Comparison of ENCODE assay signal across 10 mouse cellular contexts in genomic region chr13:58117318-58118017, GRCm38 (mm10). TPM values are rescaled to one million over a fixed set of nuclear protein-coding genes. Genes with fewer than 3 reads are reported as not detected.
DNase-seq lines count a peak whose midpoint lies in the region; ATAC-seq lines count a peak whose summit lies in the region.
"Had no signal": no experiment of that assay in that cellular context is flagged by ENCODE, and none has a peak within 500 bp of the region (broad histone marks: within the 10 kb centered on the region; RNA-seq: fewer than 3 reads in every experiment).

No protein-coding gene starts in this region.

- no peak overlapping the region for H3K27ac ChIP-seq in kidney, embryonic 16.5 days (ENCODE audit: low read length)
- H3K27ac ChIP-seq in embryonic facial prominence, embryonic 10.5 days (replicated peaks), result no peak overlapping the region

- H3K9me3 ChIP-seq in kidney, embryonic 16.5 days (ENCODE audit: low read length), result no peaks in the 10 kb centered on the region
- H3K9me3 ChIP-seq in embryonic facial prominence, embryonic 10.5 days, result no peaks in the 10 kb centered on the region

- WGBS in kidney, embryonic 16.5 days, result 68% methylated on average over 8 of the region's 8 CpGs
- 69% methylated on average over 8 of the region's 8 CpGs for WGBS in embryonic facial prominence, embryonic 10.5 days

- H3K9ac ChIP-seq in kidney, embryonic 16.5 days (replicated peaks; ENCODE audit: low read length), result no peak overlapping the region

- H3K4me2 ChIP-seq in kidney, embryonic 16.5 days (replicated peaks; ENCODE audit: low read depth, low read length), result no peak overlapping the region

- peak; percentile 34 for DNase-seq in kidney, adult 11 months
- DNase-seq in adrenal gland, adult 18-20 months (ENCODE audit: low spot score in 2 of 2), result peak; percentile 68 to 83
- peak; percentile 65 for DNase-seq in embryonic facial prominence, embryonic 10.5 days (ENCODE audit: low spot score)
- peak; percentile 71 for DNase-seq in left cerebral cortex, postnatal 4 days
- DNase-seq in retina, postnatal 1 day, result peak; percentile 65
- DNase-seq in yolk sac, embryonic 10.5 days (ENCODE audit: low spot score), result no peak

- peaks cover 23% of the 10 kb centered on the region for H3K4me1 ChIP-seq in kidney, embryonic 16.5 days (ENCODE audit: insufficient read depth, low read length)
- peaks cover 16% of the 10 kb centered on the region for H3K4me1 ChIP-seq in embryonic facial prominence, embryonic 10.5 days

- intact Hi-C loops in left cerebral cortex, postnatal 4 days (cut with DNase I), result loop anchor here (2.0 kb wide), 1 partner anchor 105 kb away; no protein-coding TSS in a partner anchor

- no peak overlapping the region for H3K4me3 ChIP-seq in kidney, embryonic 16.5 days (ENCODE audit: low read length)
- no peak overlapping the region for H3K4me3 ChIP-seq in embryonic facial prominence, embryonic 10.5 days
- H3K4me3 ChIP-seq: erythroblast, embryonic 14.5 days; megakaryocyte, embryonic 14.5 days had no signal

- no peaks in the 10 kb centered on the region for H3K27me3 ChIP-seq in kidney, embryonic 16.5 days (ENCODE audit: insufficient read depth, low read length)
- 0 out of 2 replicates have a peak, but pooled peaks cover under 1% of the 10 kb centered on the region for H3K27me3 ChIP-seq in embryonic facial prominence, embryonic 10.5 days (replicated peaks; ENCODE audit: low read depth, poor library complexity, severe bottlenecking)

- no peak for ATAC-seq in kidney, embryonic 16.5 days (ENCODE audit: low FRiP score, low TSS enrichment)
- ATAC-seq in CD4-positive, CD25-positive, alpha-beta regulatory T cell, adult 4 months, result peak; percentile 48

- no peaks in the 10 kb centered on the region for H3K36me3 ChIP-seq in kidney, embryonic 16.5 days (ENCODE audit: insufficient read depth, low read length)
- no peaks in the 10 kb centered on the region for H3K36me3 ChIP-seq in embryonic facial prominence, embryonic 10.5 days (replicated peaks)

RNA-seq across cellular contexts. Expression of gene Klhl3, which starts 4.1 kb away (rescaled TPM):
- 8.2 and 9.2 TPM in 2 replicates for polyA plus RNA-seq in kidney, embryonic 16.5 days (2015; fragmentation: Nextera tagmentation; extraction: Ambion mirVana)
- polyA plus RNA-seq in CD4-positive, CD25-positive, alpha-beta regulatory T cell, adult 4 months (2017; shearing (Covaris generic)), result 10 to 100 TPM; 14.8 to 18.4 TPM
- total RNA-seq in adrenal gland, adult 18-20 months (2021), result under 1 TPM; 0.61 to 0.86 TPM
- polyA plus RNA-seq in embryonic facial prominence, embryonic 10.5 days (2016; fragmentation: Nextera tagmentation; extraction: Ambion mirVana), result 1.7 and 1.8 TPM in 2 replicates
- 10 to 100 TPM; 19.4 to 19.8 TPM for total RNA-seq in left cerebral cortex, postnatal 4 days (2021)
- polyA plus RNA-seq: erythroblast, embryonic 14.5 days had no signal

RNA-seq across cellular contexts. Expression of gene Hnrnpa0, which starts 10.9 kb away (rescaled TPM):
- 23.2 and 32.9 TPM in 2 replicates for polyA plus RNA-seq in kidney, embryonic 16.5 days (2015; fragmentation: Nextera tagmentation; extraction: Ambion mirVana)
- polyA plus RNA-seq in CD4-positive, CD25-positive, alpha-beta regulatory T cell, adult 4 months (2017; shearing (Covaris generic)), result 10 to 100 TPM; 17.1 to 27.4 TPM
- total RNA-seq in adrenal gland, adult 18-20 months (2021), result 100 to 1,000 TPM in 1 of 2 experiments, 10 to 100 TPM in 1; 95.7 to 111 TPM
- polyA plus RNA-seq in embryonic facial prominence, embryonic 10.5 days (2016; fragmentation: Nextera tagmentation; extraction: Ambion mirVana), result 44.5 and 52.5 TPM in 2 replicates
- total RNA-seq in left cerebral cortex, postnatal 4 days (2021), result 100 to 1,000 TPM; 224 to 244 TPM

RNA-seq across cellular contexts. Expression of gene Idnk, which starts 40.0 kb away (rescaled TPM):
- polyA plus RNA-seq in kidney, embryonic 16.5 days (2015; fragmentation: Nextera tagmentation; extraction: Ambion mirVana), result 38.6 and 39.9 TPM in 2 replicates
- 100 to 1,000 TPM; 260 to 314 TPM for polyA plus RNA-seq in CD4-positive, CD25-positive, alpha-beta regulatory T cell, adult 4 months (2017; shearing (Covaris generic))
- 10 to 100 TPM; 59.7 to 65.5 TPM for total RNA-seq in adrenal gland, adult 18-20 months (2021)
- polyA plus RNA-seq in embryonic facial prominence, embryonic 10.5 days (2016; fragmentation: Nextera tagmentation; extraction: Ambion mirVana), result 43.2 and 43.3 TPM in 2 replicates
- 10 to 100 TPM; 23.1 to 25.5 TPM for total RNA-seq in left cerebral cortex, postnatal 4 days (2021)
